Mouse (Mus musculus) splenic B cell, adult 2 months (primary cell): ENCODE measurements at regions not wholly inside any gene's neighbourhood (a gene's known extent, or its start where the extent isn't known, plus 50 kb on each side); places are given as distances from the start of the nearest gene placed in this dataset.

ENCODE experiments used
- DNase-seq: peaks from one replicate; pipeline ENCODE4 v3.0.0-alpha.2; 2011; ENCODE audit warnings: low read depth, low spot score
- H3K27me3 ChIP-seq: 2 replicates; pipeline ENCODE4 v1.6.1; 2012; ENCODE audit warnings: mild to moderate bottlenecking, low read length, moderate library complexity, mixed read lengths; ENCODE audit not compliant: control insufficient read depth, poor library complexity, insufficient read depth, severe bottlenecking
- H3K36me3 ChIP-seq: 2 replicates; pipeline ENCODE4 v1.6.1; 2012; ENCODE audit warnings: mild to moderate bottlenecking, low read length, moderate library complexity, mixed read lengths; ENCODE audit not compliant: control insufficient read depth, poor library complexity, insufficient read depth, severe bottlenecking

GRCm38 (mm10) chr3:52562816-52563215 lies 294.7 kb downstream of the Foxo1 start:
- no peak for DNase-seq
- no peaks in the 10 kb centered on the region for H3K27me3 ChIP-seq
- no peaks in the 10 kb centered on the region for H3K36me3 ChIP-seq

DNA sequence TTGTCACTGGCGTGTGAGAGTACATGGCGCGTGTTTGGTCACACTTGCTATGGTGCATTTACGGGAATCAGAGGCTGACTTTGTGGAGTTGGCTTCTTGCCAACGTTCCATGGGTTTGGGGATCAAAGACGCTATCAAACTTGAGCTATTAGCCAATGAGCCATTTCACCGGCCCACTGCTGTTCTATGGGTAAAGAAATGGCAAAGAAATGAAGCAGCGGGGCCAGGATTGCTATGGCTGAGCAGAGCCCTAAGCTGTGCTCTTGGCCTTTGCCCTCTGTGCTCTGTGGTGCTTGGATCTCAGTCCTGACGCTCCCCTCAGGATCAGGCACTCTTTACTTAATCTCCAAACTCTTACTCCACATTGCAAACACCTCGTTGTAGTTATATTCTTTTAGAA lies 291.3 kb downstream of the Foxo1 start:
- H3K36me3 ChIP-seq = no peaks in the 10 kb centered on the region
- DNase-seq = no peak
- H3K27me3 ChIP-seq = no peaks in the 10 kb centered on the region

DNA sequence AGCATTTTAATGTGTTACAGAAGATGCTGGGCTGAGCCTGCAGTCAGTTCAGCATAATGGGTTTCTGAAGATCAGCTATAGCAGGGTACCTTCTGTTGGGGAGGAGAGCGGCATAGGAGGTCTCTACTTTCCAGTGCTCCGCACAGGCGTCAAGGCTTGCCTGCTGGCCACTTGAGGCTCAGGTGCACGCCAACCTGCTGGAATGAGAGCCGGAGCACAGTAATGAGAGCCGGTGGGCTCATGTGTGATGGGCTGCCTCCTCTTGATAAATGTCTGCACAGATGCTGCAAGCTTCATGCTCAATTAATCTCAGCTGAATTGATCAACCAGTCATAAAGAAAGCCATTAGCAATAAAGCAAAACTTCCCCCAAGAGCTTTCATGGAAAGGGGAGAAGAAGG lies 290.6 kb downstream of the Foxo1 start:
- Histone ChIP-seq H3K27me3 (no peaks in the 10 kb centered on the region), H3K36me3 (no peaks in the 10 kb centered on the region)
- no peak for DNase-seq

DNA sequence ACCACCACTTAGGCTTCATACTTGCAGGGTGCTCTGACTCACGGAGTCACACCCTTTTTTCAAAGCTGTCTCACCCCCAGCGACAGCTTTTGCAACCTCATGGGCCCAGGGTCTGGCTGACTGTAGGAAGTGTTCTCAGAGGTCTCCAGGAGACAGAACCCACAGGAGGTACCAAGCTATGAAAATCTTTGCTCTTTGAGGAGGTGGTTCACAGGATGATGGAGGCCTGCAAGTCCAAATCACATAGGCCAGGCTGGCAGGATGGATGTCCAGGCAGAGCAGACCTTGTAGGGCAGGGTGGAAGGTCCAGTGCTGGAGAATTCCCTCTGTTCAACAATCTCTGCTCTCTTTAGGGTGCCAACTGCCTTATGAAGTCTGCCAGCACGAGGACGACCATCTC lies 289.2 kb downstream of the Foxo1 start:
- no peak for DNase-seq
- no peaks in the 10 kb centered on the region for H3K27me3 ChIP-seq
- H3K36me3 ChIP-seq = no peaks in the 10 kb centered on the region

DNA sequence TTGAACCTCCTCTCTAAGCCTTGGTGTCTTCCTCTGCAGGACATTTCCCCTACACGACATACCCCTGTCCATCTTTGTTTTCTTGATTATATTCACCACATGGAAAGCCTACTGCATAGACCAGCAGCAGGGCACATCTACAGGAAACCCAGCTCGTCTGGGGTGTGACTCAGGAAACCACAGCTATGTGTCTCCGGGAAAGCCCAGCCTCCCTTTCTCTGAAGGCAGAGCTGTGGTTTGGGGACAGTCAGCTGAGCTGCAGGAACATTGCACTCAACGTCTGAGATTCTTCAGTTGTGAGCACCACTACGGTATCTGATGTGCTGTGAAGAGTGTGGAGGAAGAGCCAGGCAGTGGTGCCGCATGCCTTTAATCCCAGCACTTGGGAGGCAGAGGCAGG lies 286.9 kb downstream of the Foxo1 start:
- no peaks in the 10 kb centered on the region for H3K27me3 ChIP-seq
- no peaks in the 10 kb centered on the region for H3K36me3 ChIP-seq
- DNase-seq = peak; percentile 66

DNA sequence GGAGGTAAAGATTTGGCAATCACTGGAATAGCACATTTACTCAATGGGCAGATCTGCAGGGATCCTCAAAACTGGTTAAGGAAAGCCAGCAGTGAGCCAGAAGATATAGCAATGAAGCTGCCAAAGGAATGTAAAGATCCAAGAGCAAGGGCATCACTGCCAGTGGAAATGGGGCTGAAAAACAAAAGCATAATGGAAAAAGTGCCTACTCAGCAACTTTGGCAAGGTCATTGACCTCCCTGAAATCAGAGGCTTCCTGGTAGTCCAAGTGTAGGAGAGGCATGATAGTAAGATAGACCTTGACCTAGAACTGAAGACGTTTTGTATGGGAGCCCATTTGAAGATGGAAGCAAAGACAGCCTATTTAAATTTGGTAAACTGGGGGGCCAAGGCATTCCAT lies 286.4 kb downstream of the Foxo1 start:
- no peak for DNase-seq
- no peaks in the 10 kb centered on the region for H3K27me3 ChIP-seq

GRCm38 (mm10) chr3:52548201-52548893 lies 280.2 kb downstream of the Foxo1 start:
- H3K36me3 ChIP-seq = no peaks in the 10 kb centered on the region

More for the DNA sequence above, 286.4 kb downstream of the Foxo1 start:
- H3K36me3 ChIP-seq = no peaks in the 10 kb centered on the region

GRCm38 (mm10) chr3:52546035-52546434 lies 277.9 kb downstream of the Foxo1 start:
- no peaks in the 10 kb centered on the region for H3K36me3 ChIP-seq
- H3K27me3 ChIP-seq = no peaks in the 10 kb centered on the region
- no peak for DNase-seq

More at GRCm38 (mm10) chr3:52548201-52548893, 280.2 kb downstream of the Foxo1 start:
- DNase-seq = no peak
- H3K27me3 ChIP-seq = no peaks in the 10 kb centered on the region

DNA sequence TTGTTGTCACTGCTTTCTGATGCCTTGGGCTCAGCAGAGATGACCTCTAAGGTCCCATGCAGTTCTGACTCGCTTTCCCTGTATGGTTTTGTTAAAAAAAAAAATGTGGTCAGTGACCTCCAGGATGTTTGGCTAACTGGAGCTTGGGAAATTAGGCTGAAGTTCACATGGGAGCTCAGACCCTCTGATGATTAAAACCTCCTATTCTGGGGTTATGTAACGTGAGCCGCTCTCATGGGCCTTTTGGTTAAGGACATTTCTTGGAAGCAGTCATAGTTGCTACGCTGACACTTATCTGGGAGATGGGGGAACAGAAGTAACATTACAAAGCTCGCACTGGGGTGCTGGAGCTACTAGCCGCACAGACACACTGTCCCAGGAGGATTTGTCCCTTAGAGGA lies 274.9 kb downstream of the Foxo1 start:
- DNase-seq = no peak
- H3K36me3 ChIP-seq = no peaks in the 10 kb centered on the region
- no peaks in the 10 kb centered on the region for H3K27me3 ChIP-seq

DNA sequence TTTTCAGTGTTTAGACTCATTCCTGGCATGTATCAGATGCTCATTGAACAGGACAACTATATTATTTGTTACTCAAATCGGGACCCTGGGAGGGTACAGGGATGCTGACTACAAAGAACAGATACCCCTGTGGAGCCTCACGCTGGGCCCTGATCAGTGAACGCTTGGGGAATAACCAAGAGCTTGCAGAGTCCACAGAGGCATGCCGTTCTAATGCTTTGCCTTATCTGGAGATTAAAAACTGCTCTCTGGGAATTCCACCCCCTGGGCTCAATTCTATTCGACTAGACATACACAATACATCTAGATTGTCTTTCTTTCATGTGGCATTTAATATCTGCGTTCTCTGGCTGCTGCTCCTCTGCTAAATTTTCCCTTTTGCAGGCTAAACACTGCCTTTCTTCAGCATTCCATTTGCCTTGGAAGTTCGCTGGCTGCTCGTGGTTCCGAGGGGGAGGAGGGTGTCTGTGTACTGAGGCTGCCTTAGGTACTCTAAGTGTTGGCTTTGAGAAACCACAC lies 272.8 kb downstream of the Foxo1 start:
- Histone ChIP-seq H3K36me3 (no peaks in the 10 kb centered on the region), H3K27me3 (no peaks in the 10 kb centered on the region)
- DNase-seq = no peak

DNA sequence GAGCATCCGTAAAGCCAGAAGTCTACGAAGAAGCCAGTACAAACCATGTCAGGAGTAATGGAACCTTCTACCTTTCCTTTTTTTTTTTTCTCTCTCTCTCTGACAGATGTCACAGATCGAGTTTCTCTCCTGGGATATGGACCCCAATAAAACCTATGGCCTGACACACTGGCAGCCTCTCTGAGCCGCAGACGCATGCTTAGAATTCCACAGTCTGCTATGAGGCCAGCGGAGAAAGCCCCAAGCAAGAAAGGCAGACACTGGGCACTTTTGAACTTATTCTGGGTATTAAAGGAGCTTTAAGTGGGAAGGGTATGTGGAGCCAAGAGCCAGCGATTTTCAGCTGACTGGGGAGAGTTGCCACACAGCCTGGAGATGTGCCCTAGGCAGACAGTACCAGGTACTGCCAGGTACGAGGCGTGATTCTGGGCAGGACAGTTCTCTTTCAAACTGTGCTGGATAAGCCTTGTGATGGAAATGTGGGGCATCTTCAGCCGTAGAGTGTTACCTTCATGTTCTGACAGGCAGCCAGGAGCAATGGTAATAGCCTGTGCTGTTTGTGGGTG lies 271.8 kb downstream of the Foxo1 start:
- H3K36me3 ChIP-seq = no peaks in the 10 kb centered on the region
- no peaks in the 10 kb centered on the region for H3K27me3 ChIP-seq
- DNase-seq = no peak

GRCm38 (mm10) chr3:52538306-52538705 lies 270.2 kb downstream of the Foxo1 start:
- no peaks in the 10 kb centered on the region for H3K27me3 ChIP-seq
- DNase-seq = no peak
- no peaks in the 10 kb centered on the region for H3K36me3 ChIP-seq

DNA sequence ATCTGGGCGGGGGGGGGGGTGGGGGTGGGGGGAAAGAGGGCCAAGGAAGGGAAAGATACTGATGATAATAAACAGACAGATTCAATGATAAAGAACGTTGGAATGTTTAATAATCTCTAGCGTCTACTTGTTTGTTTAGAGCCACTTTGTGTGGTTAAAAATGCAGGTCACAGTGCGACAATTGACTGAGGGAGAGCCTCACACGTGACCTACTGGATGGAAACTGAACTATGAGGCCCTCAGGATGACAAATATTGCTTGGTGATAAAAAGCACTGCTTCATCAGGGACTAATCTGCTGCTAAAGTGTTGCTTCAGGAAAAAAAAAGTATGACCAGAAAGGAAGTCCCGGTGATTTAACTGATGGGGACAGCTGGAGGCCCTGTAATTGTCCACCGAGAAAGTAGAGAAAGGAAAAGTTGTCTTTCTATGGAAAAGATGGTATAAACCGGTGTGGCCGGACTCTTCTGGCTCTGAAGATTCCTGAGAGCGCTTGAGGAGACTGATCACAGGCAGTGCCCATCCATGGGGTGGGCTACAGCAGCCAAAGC lies 269.3 kb downstream of the Foxo1 start:
- no peaks in the 10 kb centered on the region for H3K27me3 ChIP-seq
- no peak for DNase-seq
- no peaks in the 10 kb centered on the region for H3K36me3 ChIP-seq

DNA sequence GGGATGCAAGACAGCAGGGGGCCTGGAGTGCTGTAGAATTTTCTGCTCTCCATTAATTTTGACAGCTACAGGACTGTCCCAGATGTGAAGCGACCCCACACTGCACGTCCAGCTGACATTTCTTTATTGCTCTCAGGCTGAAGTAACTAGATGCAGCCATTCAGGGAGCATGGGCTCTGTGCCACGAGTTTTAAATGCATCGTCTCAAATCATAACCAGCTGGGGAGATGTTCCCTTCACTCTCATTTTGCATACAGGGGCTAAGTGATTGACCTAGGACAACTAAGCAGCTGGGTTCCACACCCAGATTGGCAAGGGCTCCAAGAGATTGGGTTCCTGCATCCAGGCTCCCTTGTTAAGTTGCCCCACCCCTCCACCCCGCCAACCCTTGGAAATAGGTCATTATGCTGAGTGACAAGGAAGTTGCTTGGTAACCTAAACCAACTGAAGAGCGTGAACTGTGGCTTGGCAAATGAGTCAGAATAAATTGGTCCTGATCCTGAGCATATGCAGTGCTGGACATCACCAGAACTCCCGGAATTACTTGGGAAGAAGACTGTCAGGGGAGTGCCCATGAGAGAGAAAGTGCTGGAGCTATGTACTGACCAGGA lies 267.4 kb downstream of the Foxo1 start:
- DNase-seq = no peak

GRCm38 (mm10) chr3:52534118-52534517 lies 266.0 kb downstream of the Foxo1 start:
- no peaks in the 10 kb centered on the region for H3K27me3 ChIP-seq
- DNase-seq = no peak

More for the DNA sequence above, 267.4 kb downstream of the Foxo1 start:
- H3K27me3 ChIP-seq = no peaks in the 10 kb centered on the region
- no peaks in the 10 kb centered on the region for H3K36me3 ChIP-seq

More at GRCm38 (mm10) chr3:52534118-52534517, 266.0 kb downstream of the Foxo1 start:
- no peaks in the 10 kb centered on the region for H3K36me3 ChIP-seq
